27 mouse cellular contexts compared by ENCODE assay signal in the genomic region with DNA sequence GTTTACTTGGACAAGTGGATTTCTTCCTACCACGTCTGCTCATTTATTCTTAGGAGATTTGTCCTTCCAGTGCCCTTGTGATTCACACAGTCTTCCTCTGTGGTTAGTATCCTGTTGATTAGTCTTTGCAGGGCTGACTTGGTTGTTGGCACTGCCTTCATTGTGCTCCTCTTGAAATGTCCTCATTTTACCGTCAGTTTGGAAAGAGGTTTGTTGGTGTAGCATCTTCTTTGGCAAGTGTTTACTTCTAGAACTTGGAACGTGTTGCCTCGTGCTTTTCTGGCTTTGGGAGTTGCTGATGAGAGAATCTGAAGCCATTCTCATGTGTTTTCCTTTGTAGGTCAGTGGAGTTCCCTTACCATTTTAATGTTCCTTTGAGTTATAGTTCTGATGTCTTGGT.
"Had no signal": no experiment of that assay in that cellular context is flagged by ENCODE, and none has a peak within 500 bp of the region (broad histone marks: within the 10 kb centered on the region; RNA-seq: fewer than 3 reads in every experiment).

No protein-coding gene starts in this region.

- H3K4me3 ChIP-seq: heart, adult 2 months; heart, embryonic 13.5 days; heart, embryonic 15.5 days; hindbrain, embryonic 10.5 days; hindbrain, embryonic 13.5 days; hindbrain, embryonic 15.5 days; kidney, embryonic 15.5 days; limb, embryonic 13.5 days; limb, embryonic 15.5 days; liver, embryonic 12.5 days had no signal

- H3K9ac ChIP-seq: heart, embryonic 13.5 days; heart, embryonic 15.5 days; hindbrain, embryonic 13.5 days; hindbrain, embryonic 15.5 days; kidney, embryonic 15.5 days; limb, embryonic 13.5 days; limb, embryonic 15.5 days; liver, embryonic 12.5 days; liver, embryonic 14.5 days had no signal

- DNase-seq: gastrocnemius, postnatal 10 days; gastrocnemius, postnatal 36 days; heart, adult 11 months; heart, adult 2 months; heart, postnatal 4 days; kidney, adult 11 months; kidney, adult 2 months; kidney, adult 9 months; kidney, postnatal 14 days; kidney, postnatal 36 days; layer of hippocampus, adult 9-11 months; layer of hippocampus, postnatal 36 days; left cerebral cortex, postnatal 4 days had no signal

- ATAC-seq: hindbrain, postnatal 0 days; intestine, embryonic 16.5 days; liver, embryonic 12.5 days had no signal

- H3K27ac ChIP-seq: heart, adult 2 months; heart, embryonic 13.5 days; heart, embryonic 15.5 days; hindbrain, embryonic 10.5 days; hindbrain, embryonic 13.5 days; hindbrain, embryonic 15.5 days; hindbrain, postnatal 0 days; kidney, embryonic 15.5 days; kidney, postnatal 0 days; limb, embryonic 13.5 days; limb, embryonic 15.5 days; liver, embryonic 12.5 days; liver, embryonic 14.5 days had no signal

- H3K9me3 ChIP-seq: heart, embryonic 13.5 days; heart, embryonic 15.5 days; hindbrain, embryonic 10.5 days; hindbrain, embryonic 13.5 days; hindbrain, embryonic 15.5 days; kidney, embryonic 15.5 days; limb, embryonic 13.5 days; limb, embryonic 15.5 days; liver, embryonic 12.5 days had no signal

- H3K4me2 ChIP-seq: heart, embryonic 11.5 days; heart, embryonic 13.5 days; heart, embryonic 15.5 days; hindbrain, embryonic 13.5 days; hindbrain, embryonic 15.5 days; kidney, embryonic 15.5 days; limb, embryonic 13.5 days; limb, embryonic 15.5 days; liver, embryonic 12.5 days had no signal

- H3K4me1 ChIP-seq: heart, embryonic 15.5 days had no signal

- H3K36me3 ChIP-seq: heart, embryonic 13.5 days; heart, embryonic 15.5 days; hindbrain, embryonic 10.5 days; hindbrain, embryonic 13.5 days; hindbrain, embryonic 15.5 days; kidney, embryonic 15.5 days; limb, embryonic 13.5 days; limb, embryonic 15.5 days; liver, embryonic 12.5 days had no signal

- H3K27me3 ChIP-seq: heart, embryonic 13.5 days; heart, embryonic 15.5 days; hindbrain, embryonic 13.5 days; hindbrain, embryonic 15.5 days; kidney, embryonic 15.5 days; limb, embryonic 13.5 days; limb, embryonic 15.5 days; liver, embryonic 12.5 days had no signal
